ENCODE assay signal across 18 mouse cellular contexts in the genomic region with DNA sequence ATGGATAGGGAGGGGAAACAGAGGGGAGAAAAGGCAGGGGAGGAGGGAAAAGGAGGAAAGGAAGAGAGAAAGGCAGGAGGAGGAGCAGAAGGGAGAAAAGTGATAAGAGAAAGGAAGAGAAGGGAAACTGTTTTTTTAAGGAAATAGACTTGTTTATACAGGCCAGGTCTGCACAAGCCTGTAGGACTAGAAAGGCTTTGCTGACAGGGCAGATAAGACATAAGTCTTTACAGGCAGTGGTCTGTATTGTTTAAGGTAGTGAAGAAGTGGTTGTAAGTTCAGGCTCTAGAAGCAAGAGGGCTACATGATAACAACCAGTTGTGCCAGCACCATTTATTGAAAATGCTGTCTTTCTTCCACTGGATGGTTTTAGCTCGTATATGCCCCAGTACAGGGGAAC.
"Had no signal": no experiment of that assay in that cellular context is flagged by ENCODE, and none has a peak within 500 bp of the region (broad histone marks: within the 10 kb centered on the region; RNA-seq: fewer than 3 reads in every experiment).

No protein-coding gene starts in this region.

- ATAC-seq: midbrain, embryonic 16.5 days had no signal

- H3K36me3 ChIP-seq: midbrain, embryonic 10.5 days; midbrain, embryonic 12.5 days; neural tube, embryonic 13.5 days; neural tube, embryonic 15.5 days had no signal

- DNase-seq: lung, adult 18-20 months; lung, postnatal 14 days; midbrain, embryonic 14.5 days; retina, postnatal 1 day; right cerebral cortex, adult 18-20 months; right cerebral cortex, postnatal 25 days; right cerebral cortex, postnatal 4 days; spleen, adult 18-20 months; thymus, adult 18-20 months; thymus, postnatal 25 days; thymus, postnatal 4 days had no signal

- H3K4me2 ChIP-seq: lung, embryonic 14.5 days; midbrain, embryonic 12.5 days; neural tube, embryonic 13.5 days; neural tube, embryonic 15.5 days had no signal

- H3K4me3 ChIP-seq: midbrain, embryonic 10.5 days; midbrain, embryonic 12.5 days; myocyte; neural tube, embryonic 13.5 days; neural tube, embryonic 15.5 days had no signal

- H3K9ac ChIP-seq: lung, embryonic 14.5 days; midbrain, embryonic 12.5 days; neural tube, embryonic 13.5 days; neural tube, embryonic 15.5 days had no signal

- H3K4me1 ChIP-seq: midbrain, embryonic 10.5 days; midbrain, embryonic 12.5 days; neural tube, embryonic 13.5 days; neural tube, embryonic 15.5 days had no signal

- H3K27ac ChIP-seq: midbrain, embryonic 10.5 days; midbrain, embryonic 12.5 days; neural tube, embryonic 13.5 days; neural tube, embryonic 15.5 days had no signal

- H3K27me3 ChIP-seq: midbrain, embryonic 12.5 days; neural tube, embryonic 13.5 days; neural tube, embryonic 15.5 days had no signal

- H3K9me3 ChIP-seq: midbrain, embryonic 10.5 days; midbrain, embryonic 12.5 days; neural tube, embryonic 13.5 days; neural tube, embryonic 15.5 days had no signal
